Mouse (Mus musculus) MEL (cell line): ENCODE data around the gene Bex6.

Experiments
- CHD2 ChIP-seq: IDR thresholded peaks from 2 replicates; pipeline ENCODE4 v1.6.1; 2011; ENCODE audit warnings: low read length, improper control_type of control experiment
- CTCF ChIP-seq, 3 experiments: IDR thresholded peaks in 2 of 3; conservative IDR thresholded peaks in 1 of 3; 2 replicates each; pipeline ENCODE4 v1.5.1; 2011 to 2012; ENCODE audit warnings: low read length in 3 of 3, low read depth in 2 of 3, mild to moderate bottlenecking in 2 of 3, improper control_type of control experiment in 1 of 3, inconsistent platforms in 1 of 3, mixed read lengths in 1 of 3, moderate library complexity in 1 of 3; ENCODE audit not compliant: control insufficient read depth in 1 of 3, insufficient read depth in 1 of 3, poor library complexity in 1 of 3, severe bottlenecking in 1 of 3
- ELF1 ChIP-seq: IDR thresholded peaks from 2 replicates; pipeline ENCODE4 v1.6.1; 2014; ENCODE audit warnings: low read depth, mild to moderate bottlenecking, inconsistent platforms, low read length, improper control_type of control experiment, moderate library complexity
- GATA1 ChIP-seq: IDR thresholded peaks from 2 replicates; pipeline ENCODE4 v1.6.1; 2011; ENCODE audit warnings: low read depth, low read length, improper control_type of control experiment
- MAX ChIP-seq: IDR thresholded peaks from 2 replicates; pipeline ENCODE4 v1.6.1; 2011; ENCODE audit warnings: low read length, improper control_type of control experiment
- MYC ChIP-seq: IDR thresholded peaks from 2 replicates; pipeline ENCODE4 v1.6.1; 2011; ENCODE audit warnings: low read depth, mild to moderate bottlenecking, low read length, improper control_type of control experiment, moderate library complexity
- POLR2A ChIP-seq, 2 experiments: IDR thresholded peaks; 2 replicates each; pipeline ENCODE4 v1.6.1; 2011 to 2012; ENCODE audit warnings: low read length in 2 of 2, mild to moderate bottlenecking in 2 of 2, control low read depth in 1 of 2, improper control_type of control experiment in 1 of 2, low read depth in 1 of 2, moderate library complexity in 1 of 2; ENCODE audit not compliant: control insufficient read depth in 1 of 2, insufficient read depth in 1 of 2, poor library complexity in 1 of 2
- TCF12 ChIP-seq: IDR thresholded peaks from 2 replicates; pipeline ENCODE4 v1.6.1; 2014; ENCODE audit warnings: low read depth, mild to moderate bottlenecking, inconsistent platforms, low read length, improper control_type of control experiment, moderate library complexity
- ZC3H11A ChIP-seq: IDR thresholded peaks from 2 replicates; pipeline ENCODE4 v1.6.1; 2012; ENCODE audit warnings: low read depth, mild to moderate bottlenecking, inconsistent platforms, low read length, improper control_type of control experiment
- ZMIZ1 ChIP-seq: IDR thresholded peaks from 2 replicates; pipeline ENCODE4 v1.6.1; 2012; ENCODE audit warnings: low read depth, mild to moderate bottlenecking, inconsistent platforms, low read length, improper control_type of control experiment, moderate library complexity

- TF ChIP-seq POLR2A (IDR thresholded peaks at IDR 0.05; ENCODE audit: control insufficient read depth in 1 of 2, insufficient read depth in 1 of 2, low read depth in 1 of 2, low read length in 2 of 2, poor library complexity in 1 of 2), result no peak
- TF ChIP-seq ZC3H11A, result no peak
- no peak for TF ChIP-seq CHD2
- TF ChIP-seq GATA1, result no peak
- TF ChIP-seq MYC, result no peak
- TF ChIP-seq ELF1, result no peak
- no peak for TF ChIP-seq MAX
- no peak for TF ChIP-seq CTCF (IDR thresholded peaks at IDR 0.05 in 2 of 3, conservative IDR thresholded peaks at IDR 0.05 in 1 of 3; ENCODE audit: control insufficient read depth in 1 of 3, insufficient read depth in 1 of 3, low read depth in 2 of 3, low read length in 3 of 3, poor library complexity in 1 of 3, severe bottlenecking in 1 of 3)
- no peak for TF ChIP-seq TCF12
- no peak for TF ChIP-seq ZMIZ1
Measured at GRCm38 (mm10) chr16:32138954-32139353, 40.7 kb upstream of the Bex6 start.
